Mouse (Mus musculus) lung, postnatal 0 days (tissue): ENCODE results near the gene Cdhr1.

ENCODE experiments used
- CTCF ChIP-seq: IDR thresholded peaks from 2 replicates; pipeline ENCODE4 v1.5.1; 2016; ENCODE audit warnings: antibody characterized with exemption, mild to moderate bottlenecking
- EP300 ChIP-seq: IDR thresholded peaks from 2 replicates; pipeline ENCODE4 v1.6.1; 2016; ENCODE audit warnings: antibody characterized with exemption, mild to moderate bottlenecking, control low read depth

GRCm38 (mm10) chr14:37105846-37106245 lies 7.7 kb upstream of the Cdhr1 start:
- TF ChIP-seq CTCF (no peak), EP300 (no peak)
